Mouse (Mus musculus): ENCODE measurements around the gene Sfn. TPM values are rescaled to one million over a fixed set of nuclear protein-coding genes. Genes with fewer than 3 reads are reported as not detected.

Sfn gene
- polyA plus RNA-seq, 1 experiment: 0.06 TPM

DNA sequence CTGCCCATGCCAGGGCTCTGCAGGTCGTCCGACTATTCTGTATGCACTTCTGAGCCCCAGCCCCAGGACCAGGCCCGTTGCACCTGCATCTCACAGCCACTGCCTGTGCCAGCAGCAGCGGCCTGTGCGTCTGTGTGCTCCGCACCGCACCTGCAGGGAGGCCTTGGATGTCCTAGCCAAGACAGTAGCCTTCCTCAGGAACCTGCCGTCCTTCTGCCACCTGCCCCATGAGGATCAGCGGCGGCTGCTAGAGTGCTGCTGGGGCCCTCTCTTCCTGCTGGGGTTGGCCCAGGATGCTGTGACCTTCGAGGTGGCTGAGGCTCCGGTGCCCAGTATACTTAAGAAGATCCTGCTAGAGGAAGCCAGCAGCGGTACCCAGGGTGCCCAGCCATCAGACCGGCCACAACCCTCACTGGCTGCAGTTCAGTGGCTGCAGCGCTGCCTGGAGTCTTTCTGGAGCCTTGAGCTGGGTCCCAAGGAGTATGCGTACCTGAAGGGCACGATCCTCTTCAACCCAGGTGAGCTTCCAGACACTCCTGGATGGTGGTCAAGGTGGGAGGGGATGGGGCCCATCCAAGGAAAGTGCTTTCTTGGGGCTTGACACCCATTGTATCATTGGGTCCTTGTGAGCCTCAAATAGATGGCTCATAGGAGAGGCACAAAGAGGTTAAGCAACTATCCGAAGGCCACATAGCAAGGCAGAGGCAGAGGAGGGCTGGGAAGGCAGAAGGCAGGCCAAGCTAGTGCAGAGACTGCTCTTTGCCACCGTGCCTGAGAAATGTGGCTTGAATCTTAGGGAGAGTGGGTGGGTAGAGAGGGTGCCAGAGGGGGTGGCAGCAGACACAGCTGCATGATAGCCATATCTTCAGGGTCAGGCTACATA is 48.3 kb downstream of the Sfn start:
- peaks cover 3% of the 10 kb centered on the region for H3K4me1 ChIP-seq (ENCODE audit: control insufficient read depth)
- H3K9me3 ChIP-seq (ENCODE audit: control insufficient read depth, low read length): no peaks in the 10 kb centered on the region
- peaks cover 14% of the 10 kb centered on the region; the same call in 1 of the 2 replicates for H3K27me3 ChIP-seq (ENCODE audit: control insufficient read depth)
- no peak overlapping the region for H3K4me3 ChIP-seq (replicated peaks)
- no peaks in the 10 kb centered on the region for H3K36me3 ChIP-seq (ENCODE audit: control insufficient read depth)
- TF ChIP-seq TAL1 (IDR thresholded peaks at IDR 0.05; ENCODE audit: low read length): no peak
- no peak for TF ChIP-seq GATA1 (IDR thresholded peaks at IDR 0.05; ENCODE audit: low read length)

DNA sequence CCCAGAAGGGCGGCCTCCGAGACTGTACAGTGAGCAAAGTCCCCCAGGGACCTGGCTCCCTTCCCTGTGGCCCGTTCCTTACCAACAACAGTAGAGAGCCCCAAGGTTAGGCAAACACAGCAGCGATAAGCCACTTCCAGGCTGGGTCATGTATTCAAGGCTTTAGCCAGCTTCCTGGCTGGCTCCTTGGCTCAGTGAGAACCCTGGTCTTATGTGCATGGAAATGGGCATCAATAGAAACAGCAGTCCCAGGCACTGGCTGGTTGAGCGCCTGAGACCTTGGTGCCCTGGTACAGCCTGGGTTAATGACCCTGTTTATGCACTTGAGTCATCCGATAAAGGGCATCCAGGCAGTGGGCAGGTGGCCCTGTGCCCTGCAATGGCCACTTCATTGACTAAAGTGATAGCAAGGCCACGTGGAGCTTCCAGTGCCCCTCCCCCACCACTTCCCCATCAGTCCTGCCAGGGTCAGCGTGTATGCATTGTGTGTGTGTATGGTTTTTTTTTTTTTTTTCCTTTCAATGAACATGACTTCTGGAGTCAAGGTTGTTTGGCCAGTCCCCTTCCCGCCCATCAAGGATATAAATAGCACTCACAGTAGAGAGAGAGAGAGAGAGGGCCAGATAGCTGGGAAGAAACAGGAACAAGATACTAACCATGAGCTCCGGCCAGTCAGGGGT is 49.1 kb downstream of the Sfn start, which contains the start of gene Nr0b2:
Gene Nr0b2 (plus strand): TSS at position 609 of the 680 bp plus-strand sequence.
- no peaks in the 10 kb centered on the region for H3K36me3 ChIP-seq (ENCODE audit: control insufficient read depth)
- H3K4me1 ChIP-seq (ENCODE audit: control insufficient read depth): peaks cover 3% of the 10 kb centered on the region
- H3K27me3 ChIP-seq (ENCODE audit: control insufficient read depth): peaks cover 14% of the 10 kb centered on the region; the same call in 1 of the 2 replicates
- H3K9me3 ChIP-seq (ENCODE audit: control insufficient read depth, low read length): peaks cover 3% of the 10 kb centered on the region; the same call in 1 of the 2 replicates
- TF ChIP-seq GATA1 (IDR thresholded peaks at IDR 0.05; ENCODE audit: low read length) (no peak), TAL1 (IDR thresholded peaks at IDR 0.05; ENCODE audit: low read length) (no peak)
- no peak within 1 kb of the TSS for H3K4me3 ChIP-seq (replicated peaks)

DNA sequence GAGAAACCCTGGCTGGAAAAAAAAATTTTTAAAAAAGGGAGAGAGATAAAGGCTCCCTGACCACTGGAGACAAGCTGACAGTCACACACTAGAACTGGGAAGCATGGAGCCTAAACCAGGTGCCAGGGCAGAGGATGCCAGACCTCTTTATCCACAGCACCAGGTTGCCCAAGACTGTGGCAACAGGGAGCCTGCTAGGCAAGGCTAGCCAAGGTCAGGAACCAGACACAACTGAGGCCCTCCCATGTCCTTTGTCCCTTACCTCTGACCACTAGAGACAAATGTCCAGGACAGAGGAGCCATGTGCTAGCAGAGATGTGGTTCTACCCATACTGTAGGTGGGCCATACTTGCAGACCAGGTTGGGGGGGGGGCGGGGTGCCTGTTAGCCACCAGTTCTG is 49.9 kb downstream of the Sfn start:
- Histone ChIP-seq H3K9me3 (ENCODE audit: control insufficient read depth, low read length) (peaks cover 3% of the 10 kb centered on the region; the same call in 1 of the 2 replicates), H3K4me1 (ENCODE audit: control insufficient read depth) (peaks cover 3% of the 10 kb centered on the region), H3K27me3 (ENCODE audit: control insufficient read depth) (peaks cover 14% of the 10 kb centered on the region; the same call in 1 of the 2 replicates), H3K4me3 (replicated peaks) (no peak overlapping the region), H3K36me3 (ENCODE audit: control insufficient read depth) (no peaks in the 10 kb centered on the region)
- TF ChIP-seq GATA1 (IDR thresholded peaks at IDR 0.05; ENCODE audit: low read length) (no peak), TAL1 (IDR thresholded peaks at IDR 0.05; ENCODE audit: low read length) (no peak)

Other genes with a start within 250 kb of the Sfn start
- gene Wdtc1, start 248.7 kb downstream of the Sfn start, polyA plus RNA-seq (2012): 23.1 and 24.0 TPM in 2 replicates
- gene Slc9a1, start 232.5 kb downstream of the Sfn start, polyA plus RNA-seq (2012): 3.7 and 3.8 TPM in 2 replicates
- gene Tent5b, start 122.0 kb downstream of the Sfn start, polyA plus RNA-seq (2012): not detected in 2 replicates
- not detected in 2 replicates for gene Trnp1, start 103.6 kb downstream of the Sfn start, polyA plus RNA-seq (2012)
- gene Kdf1, start 83.2 kb downstream of the Sfn start, polyA plus RNA-seq (2012): not detected in 2 replicates
- gene Nudc, start 56.2 kb downstream of the Sfn start, polyA plus RNA-seq (2012): 24.0 and 28.9 TPM in 2 replicates
- gene Nr0b2, start 48.8 kb downstream of the Sfn start, polyA plus RNA-seq (2012): not detected in 2 replicates
- 1.2 and 1.6 TPM in 2 replicates for gene Gpatch3, start 27.4 kb downstream of the Sfn start, polyA plus RNA-seq (2012)
- 4.0 and 4.2 TPM in 2 replicates for gene Gpn2, start 17.8 kb downstream of the Sfn start, polyA plus RNA-seq (2012)
- gene Zdhhc18, start 48.0 kb upstream of the Sfn start, polyA plus RNA-seq (2012): 0.25 and 0.43 TPM in 2 replicates
- 1.6 and 2.0 TPM in 2 replicates for gene Pigv, start 70.5 kb upstream of the Sfn start, polyA plus RNA-seq (2012)
- gene Arid1a, start 154.6 kb upstream of the Sfn start, polyA plus RNA-seq (2012): 2.3 and 2.6 TPM in 2 replicates